Mouse (Mus musculus) liver, embryonic 12.5 days (tissue): ENCODE data around the gene Sema4b. TPM values are rescaled to one million over a fixed set of nuclear protein-coding genes. Genes with fewer than 3 reads are reported as not detected.

Source experiments
- ATAC-seq: fragments of 200-750 bp; cut with Nextera tagmentation; 2 replicates; pipeline ENCODE4 v1.8.0; 2017; ENCODE audit warnings: moderate number of reproducible peaks, mild to moderate bottlenecking, moderate library complexity
- H3K27ac ChIP-seq: fragments of 300-500 bp; sonication (generic); 2 replicates; pipeline ENCODE4 v1.5.1; 2016; ENCODE audit warnings: mild to moderate bottlenecking
- H3K27me3 ChIP-seq: fragments of 300-500 bp; sonication (generic); replicated peaks from 2 replicates; pipeline ENCODE4 v1.6.1; 2016; ENCODE audit warnings: mild to moderate bottlenecking, moderate library complexity
- H3K36me3 ChIP-seq: fragments of 300-500 bp; sonication (generic); 2 replicates; pipeline ENCODE4 v1.6.1; 2016; ENCODE audit warnings: mild to moderate bottlenecking, moderate library complexity
- H3K4me1 ChIP-seq: fragments of 300-500 bp; sonication (generic); 2 replicates; pipeline ENCODE4 v1.6.1; 2016
- H3K4me2 ChIP-seq: fragments of 300-500 bp; sonication (generic); 2 replicates; pipeline ENCODE4 v1.6.1; 2016; ENCODE audit warnings: mild to moderate bottlenecking, moderate library complexity
- H3K4me3 ChIP-seq: fragments of 300-500 bp; sonication (generic); 2 replicates; pipeline ENCODE4 v1.5.1; 2016; ENCODE audit warnings: mild to moderate bottlenecking, moderate library complexity
- H3K9ac ChIP-seq: fragments of 300-500 bp; sonication (generic); 2 replicates; pipeline ENCODE4 v1.6.1; 2016; ENCODE audit warnings: mild to moderate bottlenecking, moderate library complexity
- H3K9me3 ChIP-seq: fragments of 300-500 bp; sonication (generic); replicated peaks from 2 replicates; pipeline ENCODE4 v1.6.1; 2016; ENCODE audit warnings: mild to moderate bottlenecking, moderate library complexity
- WGBS: fragments of 180-500 bp; shearing (Covaris S2); methylation state at CpG from one replicate; pipeline ENCODE4 v1.1.7; 2016; ENCODE audit not compliant: insufficient replicate concordance; 5-methylcytosine and 5-hydroxymethylcytosine counted together
- polyA plus RNA-seq: library from polyadenylated mRNA; unstranded; fragments of >200 nt; fragmentation: Nextera tagmentation; extraction: Ambion mirVana; gene quantifications from 2 replicates; pipeline ENCODE4 v1.2.1, GENCODE M21; 2016

Sema4b gene
- polyA plus RNA-seq, 1 experiment from 2014 or later, result 17.9 TPM

- H3K4me3 ChIP-seq, result peak within 1 kb of the TSS; percentile 76
- WGBS, result 22% methylated on average over 40 of the region's 40 CpGs
- no peaks in the 10 kb centered on the region for H3K9me3 ChIP-seq
- H3K4me2 ChIP-seq, result peak within 1 kb of the TSS; percentile 85
- H3K4me1 ChIP-seq, result peaks cover 31% of the 10 kb centered on the region
- ATAC-seq, result peak; percentile 87
- peaks cover 29% of the 10 kb centered on the region for H3K36me3 ChIP-seq
- peak within 1 kb of the TSS; percentile 88 for H3K27ac ChIP-seq
- H3K9ac ChIP-seq, result peak within 1 kb of the TSS; percentile 82
- peaks cover 9% of the 10 kb centered on the region for H3K27me3 ChIP-seq
Measured at GRCm38 (mm10) chr7:80260625-80261371, 74.2 kb downstream of the Sema4b start, which contains the start of gene Ngrn. TSS of gene Ngrn (plus strand) at chr7:80261215.

GRCm38 (mm10) chr7:80261372-80261990 lies 74.8 kb downstream of the Sema4b start:
- Histone ChIP-seq H3K4me2 (peak overlapping the region; percentile 85), H3K36me3 (peaks cover 35% of the 10 kb centered on the region), H3K4me3 (peak overlapping the region; percentile 76), H3K27ac (peak overlapping the region; percentile 88), H3K9ac (peak overlapping the region; percentile 82), H3K4me1 (peaks cover 31% of the 10 kb centered on the region), H3K27me3 (peaks cover 9% of the 10 kb centered on the region), H3K9me3 (no peaks in the 10 kb centered on the region)
- ATAC-seq, result peak; percentile 71
- under 1% methylated on average over 32 of the region's 32 CpGs for WGBS

- H3K4me3 ChIP-seq, result no peak overlapping the region
- H3K9me3 ChIP-seq, result no peaks in the 10 kb centered on the region
- peaks cover 45% of the 10 kb centered on the region for H3K36me3 ChIP-seq
- H3K9ac ChIP-seq, result no peak overlapping the region
- H3K4me2 ChIP-seq, result no peak overlapping the region
- WGBS, result 89% methylated on average over 12 of the region's 12 CpGs
- no peak overlapping the region for H3K27ac ChIP-seq
- no peak for ATAC-seq
- no peaks in the 10 kb centered on the region for H3K27me3 ChIP-seq
- peaks cover 34% of the 10 kb centered on the region for H3K4me1 ChIP-seq
Measured at GRCm38 (mm10) chr7:80264606-80265005, 78.0 kb downstream of the Sema4b start.

GRCm38 (mm10) chr7:80267764-80268163 lies 81.1 kb downstream of the Sema4b start:
- H3K9me3 ChIP-seq, result no peaks in the 10 kb centered on the region
- H3K4me3 ChIP-seq, result no peak overlapping the region
- no peaks in the 10 kb centered on the region for H3K27me3 ChIP-seq
- H3K4me1 ChIP-seq, result peaks cover 39% of the 10 kb centered on the region
- no peak overlapping the region for H3K9ac ChIP-seq
- ATAC-seq, result no peak
- H3K27ac ChIP-seq, result no peak overlapping the region
- no peak overlapping the region for H3K4me2 ChIP-seq
- H3K36me3 ChIP-seq, result peaks cover 53% of the 10 kb centered on the region
- 72% methylated on average over 1 of the region's 1 CpGs for WGBS

- ATAC-seq, result peak; percentile 91
- Histone ChIP-seq H3K4me2 (peak within 1 kb of the TSS; percentile 88), H3K36me3 (peaks cover 55% of the 10 kb centered on the region), H3K4me3 (peak within 1 kb of the TSS; percentile 81), H3K9ac (peak within 1 kb of the TSS; percentile 86), H3K9me3 (no peaks in the 10 kb centered on the region), H3K27ac (peak within 1 kb of the TSS; percentile 75), H3K27me3 (no peaks in the 10 kb centered on the region), H3K4me1 (peaks cover 33% of the 10 kb centered on the region)
- 4% methylated on average over 21 of the region's 21 CpGs for WGBS
Measured at GRCm38 (mm10) chr7:80268897-80269750, 82.5 kb downstream of the Sema4b start, which contains the start of gene Vps33b. TSS of gene Vps33b (plus strand) at chr7:80269649.

GRCm38 (mm10) chr7:80269751-80270255 lies 83.2 kb downstream of the Sema4b start:
- ATAC-seq, result peak; percentile 72
- Histone ChIP-seq H3K27me3 (no peaks in the 10 kb centered on the region), H3K36me3 (peaks cover 55% of the 10 kb centered on the region), H3K4me2 (peak overlapping the region; percentile 88), H3K9ac (peak overlapping the region; percentile 86), H3K4me1 (peaks cover 33% of the 10 kb centered on the region), H3K9me3 (no peaks in the 10 kb centered on the region), H3K4me3 (peak overlapping the region; percentile 81), H3K27ac (peak overlapping the region; percentile 75)
- WGBS, result under 1% methylated on average over 23 of the region's 23 CpGs

- H3K4me1 ChIP-seq, result peaks cover 37% of the 10 kb centered on the region
- H3K4me2 ChIP-seq, result no peak overlapping the region
- WGBS, result 65% methylated on average over 2 of the region's 2 CpGs
- H3K9me3 ChIP-seq, result no peaks in the 10 kb centered on the region
- no peak overlapping the region for H3K27ac ChIP-seq
- H3K36me3 ChIP-seq, result peaks cover 63% of the 10 kb centered on the region
- no peaks in the 10 kb centered on the region for H3K27me3 ChIP-seq
- no peak overlapping the region for H3K4me3 ChIP-seq
- ATAC-seq, result no peak
- no peak overlapping the region for H3K9ac ChIP-seq
Measured at GRCm38 (mm10) chr7:80273456-80273855, 86.8 kb downstream of the Sema4b start.

Other genes starting within 250 kb of the Sema4b start
- 7.2 and 8.9 TPM in 2 replicates for gene Zfp710, start 162.0 kb upstream of the Sema4b start, polyA plus RNA-seq
- gene Idh2, start 71.4 kb upstream of the Sema4b start, polyA plus RNA-seq, result 158 and 160 TPM in 2 replicates
- gene Cib1, start 46.0 kb downstream of the Sema4b start, polyA plus RNA-seq, result 97.5 and 99.2 TPM in 2 replicates
- gene Gdpgp1, start 46.0 kb downstream of the Sema4b start, polyA plus RNA-seq, result 3.9 and 4.4 TPM in 2 replicates
- gene Ttll13, start 59.5 kb downstream of the Sema4b start, polyA plus RNA-seq, result 0.61 and 1.0 TPM in 2 replicates
- 42.0 and 45.6 TPM in 2 replicates for gene Ngrn, start 74.4 kb downstream of the Sema4b start, polyA plus RNA-seq
- gene Vps33b, start 82.8 kb downstream of the Sema4b start, polyA plus RNA-seq, result 9.0 and 11.4 TPM in 2 replicates
- gene Prc1, start 107.6 kb downstream of the Sema4b start, polyA plus RNA-seq, result 150 and 158 TPM in 2 replicates
- 5.1 and 5.6 TPM in 2 replicates for gene Rccd1, start 137.6 kb downstream of the Sema4b start, polyA plus RNA-seq
- 17.1 and 17.3 TPM in 2 replicates for gene Unc45a, start 154.2 kb downstream of the Sema4b start, polyA plus RNA-seq
- 5.1 and 6.8 TPM in 2 replicates for gene Hddc3, start 156.3 kb downstream of the Sema4b start, polyA plus RNA-seq
- gene Man2a2, start 184.5 kb downstream of the Sema4b start, polyA plus RNA-seq, result 5.8 and 6.5 TPM in 2 replicates
- 10.3 and 11.4 TPM in 2 replicates for gene Fes, start 201.1 kb downstream of the Sema4b start, polyA plus RNA-seq
- gene Furin, start 218.6 kb downstream of the Sema4b start, polyA plus RNA-seq, result 5.6 and 5.9 TPM in 2 replicates